Mouse (Mus musculus) T-helper 1 cell (primary cell): ENCODE measurements around the gene Atl2.

ENCODE experiments used
- in situ Hi-C: fragments of 300-600 bp; cut with MboI, MseI; formaldehyde crosslinking; loops from one replicate; pipeline ENCODE4 v1.15.1; 2025; ENCODE audit warnings: high pct_unique_total_duplicates

Atl2 gene

DNA sequence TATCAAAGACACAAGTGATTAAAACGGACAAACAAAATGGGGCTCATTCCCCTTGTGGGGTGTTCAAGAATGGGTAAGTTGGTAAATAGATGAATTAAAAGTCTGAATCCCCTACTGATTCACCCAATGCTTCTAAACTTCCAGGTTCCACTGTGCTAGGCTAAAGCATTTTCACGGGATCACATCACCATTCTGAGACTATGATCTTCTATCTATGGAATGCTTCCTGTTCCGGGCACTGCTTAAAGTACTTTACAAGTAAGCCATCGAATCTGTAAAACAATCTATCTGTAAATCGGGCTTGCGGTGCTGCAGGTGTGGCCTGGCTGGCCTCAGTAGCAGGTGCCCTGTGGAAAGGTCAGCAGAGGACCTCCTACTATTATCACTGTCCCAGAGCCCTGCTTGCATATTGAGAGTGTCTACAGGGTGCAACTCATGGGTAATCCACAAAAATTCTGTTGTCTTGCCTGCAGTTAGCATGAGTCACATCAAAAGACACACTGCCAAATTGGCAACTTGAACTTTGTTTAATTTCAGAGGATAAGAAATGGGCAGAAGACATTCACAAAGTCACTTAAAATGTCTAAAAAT lies 2.3 kb upstream of the Atl2 start:
- in situ Hi-C loops: loop anchor here (10.0 kb wide), 1 partner anchor 287 kb away; no protein-coding TSS in a partner anchor

DNA sequence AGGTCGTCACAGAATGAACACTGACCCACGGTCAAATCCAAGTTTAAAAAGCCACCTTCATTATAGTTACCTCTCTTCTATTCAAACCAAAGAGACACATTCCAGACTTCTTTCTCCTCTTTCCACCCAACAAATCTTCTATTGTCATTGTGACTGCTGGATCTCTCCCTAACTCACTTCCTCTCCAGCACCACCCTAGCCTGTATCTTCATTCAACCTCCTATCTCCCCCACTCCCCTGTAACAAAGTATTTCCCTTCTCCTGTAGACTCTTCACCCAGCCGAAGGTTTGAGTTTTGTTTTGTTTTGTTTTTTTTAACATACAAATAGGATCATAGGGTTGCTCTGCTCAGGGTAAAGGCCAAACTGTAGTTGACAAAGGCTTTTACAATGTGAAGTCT lies 1.7 kb upstream of the Atl2 start:
- in situ Hi-C loops: loop anchor here (10.0 kb wide), 1 partner anchor 287 kb away; no protein-coding TSS in a partner anchor

DNA sequence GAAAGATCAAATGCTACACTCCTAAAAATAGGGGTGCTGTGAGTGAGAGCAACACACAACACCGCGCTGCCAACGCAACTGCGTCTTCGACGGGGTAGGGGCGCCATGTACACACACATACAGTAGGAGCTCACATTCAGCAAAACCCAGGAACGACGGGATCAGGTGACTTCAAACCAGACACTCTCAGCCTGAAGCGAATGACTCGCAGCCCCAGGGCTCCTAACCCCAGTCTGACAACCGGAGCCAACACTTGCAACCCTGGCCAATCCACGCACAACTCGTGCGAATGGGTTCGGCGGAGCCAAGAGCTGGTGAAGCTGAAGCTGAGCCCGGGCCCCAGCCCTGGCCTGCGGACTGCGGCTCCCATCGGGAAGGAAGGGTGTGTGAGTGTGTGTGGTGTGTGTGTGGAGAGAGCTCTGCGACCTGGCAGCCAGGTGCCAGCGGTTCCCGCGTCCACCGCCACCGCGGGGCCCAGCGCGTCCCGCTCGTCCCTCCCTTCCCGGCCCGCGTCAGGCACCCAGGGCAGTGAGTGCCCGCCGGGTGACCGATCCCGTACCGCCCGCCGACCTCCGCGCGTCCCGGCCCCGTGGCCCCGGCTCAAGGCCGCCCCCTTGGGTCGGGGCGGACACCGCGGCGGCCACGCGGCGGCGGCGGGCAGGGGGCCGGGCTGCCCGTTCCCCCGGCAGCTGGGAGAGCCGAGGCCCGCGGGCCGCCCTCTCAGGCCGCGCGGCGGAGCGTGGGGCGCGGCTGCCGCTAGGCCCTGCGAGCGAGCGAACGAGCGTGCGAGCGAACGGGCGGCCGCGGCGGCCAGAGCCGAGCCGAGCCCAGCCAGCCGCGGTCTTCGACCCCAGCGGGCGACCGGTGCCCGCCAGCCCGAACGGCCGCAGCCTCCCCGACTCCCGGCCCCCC lies 696 bp downstream of the Atl2 start:
- in situ Hi-C loops: loop anchor here (10.0 kb wide), 1 partner anchor 290 kb away; no protein-coding TSS in a partner anchor

DNA sequence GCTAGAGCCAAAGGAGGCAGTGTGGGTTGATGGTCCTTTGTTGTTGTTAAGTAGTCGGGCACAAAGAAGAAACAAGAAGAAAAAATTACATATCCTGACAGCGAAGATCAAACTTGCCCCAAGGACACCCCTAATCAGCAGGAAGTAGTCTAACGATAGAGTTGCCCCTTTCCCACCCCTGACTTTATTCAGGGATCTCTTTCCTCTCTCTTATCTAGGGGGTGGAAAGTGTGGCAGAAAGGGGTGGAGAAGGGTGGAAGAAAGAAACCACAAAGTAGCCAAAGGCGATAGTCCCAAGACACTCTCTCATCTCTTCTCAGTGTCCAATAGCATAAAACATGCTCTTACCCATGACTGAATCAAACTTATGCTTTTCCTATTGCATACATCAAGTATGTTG lies 1.9 kb downstream of the Atl2 start:
- in situ Hi-C loops: loop anchor here (10.0 kb wide), 1 partner anchor 291 kb away; no protein-coding TSS in a partner anchor

DNA sequence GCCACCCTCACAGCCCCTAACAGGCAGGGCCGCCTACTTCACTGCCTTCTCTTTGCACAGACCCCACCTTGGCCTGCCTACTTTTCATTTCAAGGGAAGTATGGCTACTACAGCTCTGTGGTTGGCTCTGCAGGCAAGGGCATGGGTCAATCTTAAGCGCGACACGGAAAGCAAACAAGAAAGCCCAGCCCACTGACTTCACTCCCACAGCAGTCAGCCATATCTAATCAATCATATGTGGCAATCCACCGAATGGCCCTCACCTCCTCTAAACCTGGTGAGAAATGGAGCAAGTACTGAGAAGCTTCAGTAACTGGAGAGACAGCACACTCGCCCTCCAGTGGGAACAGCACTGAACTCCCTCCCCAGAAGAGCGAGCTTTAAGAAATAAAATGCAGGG lies 4.0 kb downstream of the Atl2 start:
- in situ Hi-C loops: loop anchor here (10.0 kb wide), 1 partner anchor 293 kb away; no protein-coding TSS in a partner anchor

DNA sequence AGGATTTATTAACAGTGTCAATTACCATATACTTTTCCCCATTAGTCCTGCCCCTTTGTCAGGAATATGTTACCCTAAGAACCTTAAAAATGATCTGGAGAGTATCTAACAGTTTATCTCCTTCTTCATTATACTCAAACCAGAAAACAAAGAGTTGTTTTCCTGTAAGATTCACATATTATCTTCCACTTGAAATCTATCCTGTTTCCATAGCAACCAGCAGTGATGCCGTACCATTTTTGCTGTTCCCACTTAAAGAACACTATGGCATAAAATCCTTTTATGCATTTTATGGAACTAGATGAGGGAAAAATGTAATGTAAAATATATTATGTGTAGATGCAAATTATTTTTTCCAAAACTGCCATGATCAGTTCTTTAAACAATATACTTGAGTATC lies 8.0 kb downstream of the Atl2 start:
- in situ Hi-C loops: no loop called here

DNA sequence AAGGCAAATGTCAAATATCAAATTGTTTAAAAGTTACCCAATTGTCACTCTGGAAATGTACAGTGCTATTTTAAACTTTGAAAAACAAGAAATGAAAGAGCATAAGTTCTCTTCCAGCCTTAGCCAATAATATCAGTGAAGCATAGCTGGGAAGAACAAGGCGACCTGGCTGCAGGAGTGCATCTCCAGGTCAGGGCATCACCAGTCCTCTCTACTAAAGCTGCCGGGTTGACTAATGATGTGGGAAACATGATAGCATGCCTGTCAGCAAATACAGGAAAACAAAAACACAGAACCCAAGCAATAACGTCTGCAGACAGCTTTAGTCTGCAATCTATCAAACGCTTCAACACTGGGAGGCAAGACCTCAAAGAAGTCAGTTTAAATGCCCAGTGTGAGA lies 12.7 kb downstream of the Atl2 start:
- in situ Hi-C loops: no loop called here

DNA sequence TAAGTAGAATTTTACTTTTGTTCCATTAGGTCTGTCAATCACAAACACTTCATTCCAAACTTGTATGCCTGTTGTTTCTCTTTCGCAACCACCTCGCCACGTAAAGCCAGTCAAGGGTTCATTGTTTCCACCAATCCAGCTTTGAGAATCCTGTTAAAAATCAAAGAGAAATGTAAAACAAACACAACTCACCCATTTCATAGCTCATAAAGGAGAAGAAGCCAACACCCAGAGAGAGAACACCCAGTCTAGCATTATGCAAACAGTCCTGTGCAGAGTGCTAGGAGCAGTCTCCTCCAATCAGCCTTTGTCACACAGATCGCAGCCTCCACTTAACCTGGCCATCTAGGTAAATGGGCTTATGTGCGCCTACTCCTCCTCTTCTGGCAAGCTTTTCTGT lies 30.9 kb downstream of the Atl2 start:
- in situ Hi-C loops: no loop called here

DNA sequence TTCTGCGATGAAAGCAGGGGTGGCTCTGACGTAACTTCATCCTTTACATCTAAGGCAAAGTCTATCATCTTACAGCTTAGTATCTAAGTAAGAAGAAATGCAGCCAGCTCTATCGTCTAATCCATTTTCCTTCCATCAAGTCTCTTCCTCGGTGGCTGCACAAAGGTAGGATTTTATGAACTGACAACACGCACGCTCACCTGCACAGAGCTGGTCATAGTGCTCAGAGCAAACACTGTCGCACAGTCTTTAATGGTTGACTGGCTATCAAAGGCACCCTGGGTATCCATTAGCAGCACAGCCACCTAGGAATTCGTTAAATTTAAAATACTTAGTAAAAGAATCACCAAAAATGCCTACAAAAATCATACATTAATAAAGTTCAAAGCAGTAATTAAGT lies 31.4 kb downstream of the Atl2 start:
- in situ Hi-C loops: no loop called here

DNA sequence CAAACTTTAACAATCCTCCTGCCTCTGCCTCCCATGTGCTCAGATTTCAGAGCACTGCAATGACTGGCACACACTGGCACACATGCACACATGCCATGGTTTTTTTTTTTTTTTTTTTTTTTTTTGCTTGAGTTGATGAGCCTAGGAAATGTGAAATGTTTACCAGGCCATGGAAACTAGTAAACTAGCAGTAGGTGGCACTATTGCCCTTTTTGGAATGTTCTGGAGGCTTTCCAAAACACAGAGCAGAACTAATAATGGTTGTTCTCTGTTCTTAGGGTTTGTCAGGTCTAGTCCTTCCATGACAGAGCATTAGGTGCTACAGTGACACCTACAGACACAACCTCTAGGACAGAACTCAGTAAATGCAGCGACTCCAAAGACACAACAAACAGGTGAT lies 33.9 kb downstream of the Atl2 start:
- in situ Hi-C loops: no loop called here

DNA sequence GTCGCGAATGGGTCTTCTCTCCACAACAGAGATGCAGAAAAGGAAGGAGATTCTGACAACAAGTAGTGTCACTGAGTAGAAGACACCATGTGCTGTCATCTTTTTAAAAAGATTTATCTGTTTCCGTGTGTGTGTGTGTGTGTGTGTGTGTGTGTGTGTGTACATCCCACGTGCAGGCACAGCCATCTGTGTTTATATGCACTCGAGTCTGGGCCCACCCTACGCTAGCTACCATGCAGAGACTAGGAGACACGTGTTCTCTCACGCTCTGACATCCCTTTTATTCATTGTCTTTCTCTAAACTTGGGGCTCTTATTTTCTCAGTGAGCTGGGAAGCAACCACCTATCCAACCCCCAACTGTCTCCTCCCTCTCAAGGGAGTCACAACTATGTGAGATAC lies 40.4 kb downstream of the Atl2 start:
- in situ Hi-C loops: no loop called here

DNA sequence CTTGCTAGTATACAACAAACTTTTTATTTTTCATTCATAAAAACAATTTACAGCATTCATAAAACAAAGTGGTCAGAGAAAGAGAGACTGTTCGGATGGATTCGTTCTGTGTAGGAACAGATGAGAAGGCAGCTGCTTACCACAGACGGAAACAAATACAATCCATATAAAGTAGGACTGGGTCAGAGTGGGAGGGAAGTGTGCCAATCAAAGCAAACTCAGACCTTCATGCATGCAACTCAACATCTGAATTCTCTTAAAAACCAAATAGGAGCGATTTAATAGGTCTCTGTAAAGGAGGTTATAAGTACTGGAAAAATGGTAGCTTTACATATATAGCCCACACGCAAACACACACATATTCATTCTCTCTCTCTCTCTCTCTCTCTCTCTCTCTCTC lies 47.5 kb downstream of the Atl2 start:
- in situ Hi-C loops: no loop called here

DNA sequence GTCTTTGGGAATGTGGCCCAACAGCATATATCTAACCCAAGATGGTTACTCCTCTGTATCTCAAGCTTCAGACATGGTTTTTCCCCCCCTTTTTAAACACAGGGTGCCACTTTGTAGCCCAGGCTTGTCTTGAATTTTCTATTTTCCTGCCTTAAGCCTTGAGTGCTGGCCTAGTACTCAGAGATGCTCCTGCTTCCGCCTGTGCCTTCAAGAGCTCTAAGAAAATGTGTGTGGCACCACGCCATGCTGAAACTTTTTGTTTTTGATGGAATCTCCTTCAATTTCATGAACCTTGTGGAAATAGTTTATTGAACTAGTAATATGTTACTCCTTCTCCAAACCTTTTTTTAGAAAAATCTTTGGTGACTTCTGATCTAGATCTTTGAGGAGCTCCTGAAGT lies 49.7 kb downstream of the Atl2 start:
- in situ Hi-C loops: no loop called here

DNA sequence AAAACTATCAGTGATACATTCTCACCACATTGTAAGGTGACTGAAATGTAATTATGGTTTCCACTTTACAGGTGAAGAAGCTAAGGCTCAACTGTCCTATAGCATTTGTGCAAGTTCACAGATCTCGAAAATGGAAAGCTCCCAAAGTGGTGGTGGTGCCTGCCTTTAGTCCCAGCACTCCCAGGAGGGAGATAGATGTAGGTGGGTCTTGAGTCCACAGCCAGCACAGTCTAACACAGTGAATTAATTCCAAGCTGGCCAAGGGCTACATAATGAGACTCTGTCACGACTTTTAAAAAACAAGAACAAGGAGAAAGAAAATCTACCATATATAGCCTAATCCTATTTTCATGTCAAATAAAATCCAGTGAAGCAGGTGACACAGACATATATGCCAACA lies 50.2 kb downstream of the Atl2 start:
- in situ Hi-C loops: no loop called here

DNA sequence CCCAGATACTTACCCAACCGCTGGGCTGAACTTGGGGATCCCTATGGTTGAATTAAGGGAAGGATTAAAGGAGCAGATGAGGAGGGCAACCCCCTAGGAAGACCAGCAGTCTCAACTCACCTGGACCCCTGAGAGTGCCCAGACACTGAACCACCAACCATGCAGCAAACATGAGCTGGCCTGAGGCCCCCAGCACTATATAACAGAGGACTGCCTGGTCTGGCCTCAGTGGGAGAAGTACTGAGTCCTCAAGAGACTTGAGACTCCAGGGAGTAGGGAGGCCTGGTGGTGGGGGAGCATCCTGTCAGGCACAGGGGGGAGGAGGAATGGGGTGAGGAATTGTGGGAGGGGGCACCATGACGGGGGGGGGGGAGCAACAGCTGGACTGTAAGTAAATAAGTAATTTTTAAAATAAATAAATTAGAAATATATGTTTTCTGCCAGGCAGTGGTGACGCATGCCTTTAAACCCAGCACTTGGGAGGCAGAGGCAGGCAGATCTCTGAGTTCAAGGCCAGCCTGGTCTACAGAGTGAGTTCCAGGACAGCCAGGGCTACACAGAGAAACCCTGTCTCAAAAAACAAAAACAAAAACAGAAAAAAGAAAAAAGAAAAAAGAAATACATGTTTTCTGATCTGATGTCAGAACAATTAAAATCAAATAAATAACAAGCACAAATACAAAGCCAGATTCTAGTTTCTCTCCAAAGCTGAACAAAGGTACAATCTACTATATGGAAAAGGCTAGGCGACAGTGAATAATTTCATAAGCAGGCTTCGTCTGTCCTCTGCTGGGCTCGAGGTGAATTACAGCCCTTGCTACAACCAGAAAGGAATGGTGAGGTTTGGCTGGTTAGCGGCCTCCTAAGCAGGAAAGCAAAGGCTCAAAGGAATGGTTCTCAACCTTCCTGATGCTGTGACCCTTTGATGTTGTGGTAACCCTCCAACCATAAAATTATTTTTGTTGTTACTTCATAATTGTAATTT lies 55.4 kb downstream of the Atl2 start:
- in situ Hi-C loops: no loop called here

DNA sequence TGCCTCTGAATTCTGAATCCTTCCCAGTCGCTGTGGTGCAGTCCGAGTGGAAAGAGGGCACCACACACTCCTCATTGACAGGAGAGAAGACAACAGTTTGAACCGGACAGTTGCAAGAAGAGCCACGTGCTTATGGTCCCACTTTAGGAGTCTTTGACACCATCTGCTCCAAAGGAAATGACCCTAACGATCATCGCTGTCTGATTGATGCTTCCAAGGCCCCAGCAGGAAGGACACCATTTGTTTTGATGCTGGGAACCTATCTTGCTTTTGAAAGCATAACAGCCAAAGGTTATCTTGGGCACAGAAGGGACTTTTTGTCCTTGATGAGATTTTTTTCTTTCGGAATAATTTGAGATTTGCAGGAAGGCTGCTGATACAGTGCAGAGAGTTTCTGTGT lies 58.9 kb downstream of the Atl2 start:
- in situ Hi-C loops: loop anchor here (5.0 kb wide), 1 partner anchor 175 kb away; no protein-coding TSS in a partner anchor

DNA sequence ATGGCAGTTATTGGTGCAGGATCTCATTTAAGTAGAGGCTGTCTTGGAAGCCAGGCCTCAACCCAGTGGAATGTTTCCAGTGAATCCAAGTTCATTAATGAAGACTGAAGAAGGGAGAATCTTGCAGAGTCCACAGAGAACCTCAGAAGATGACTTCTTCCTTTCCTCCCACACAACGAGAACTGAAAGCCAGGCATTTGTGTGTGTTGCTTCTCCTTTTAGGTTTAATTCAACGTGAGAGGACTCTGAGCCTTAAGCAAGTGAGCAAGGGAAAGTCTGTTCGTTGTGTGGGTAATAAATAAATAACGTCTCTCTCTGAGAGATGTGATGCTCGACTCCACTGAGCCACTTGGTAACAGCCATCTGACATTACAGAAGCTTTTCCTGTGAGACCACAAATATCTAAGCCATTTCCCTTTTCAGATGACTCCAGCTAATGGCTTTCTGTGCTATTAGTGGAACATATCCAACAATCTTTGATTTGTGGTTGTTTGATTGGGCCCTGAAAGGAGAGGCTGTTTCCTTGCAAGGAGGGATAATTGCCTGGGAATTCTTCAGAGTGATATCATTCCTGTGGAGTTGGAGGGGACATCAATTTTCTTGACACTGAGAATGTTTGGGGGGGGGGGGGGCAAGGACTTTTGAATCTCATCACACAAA lies 60.1 kb downstream of the Atl2 start:
- in situ Hi-C loops: loop anchor here (5.0 kb wide), 1 partner anchor 174 kb away; no protein-coding TSS in a partner anchor

DNA sequence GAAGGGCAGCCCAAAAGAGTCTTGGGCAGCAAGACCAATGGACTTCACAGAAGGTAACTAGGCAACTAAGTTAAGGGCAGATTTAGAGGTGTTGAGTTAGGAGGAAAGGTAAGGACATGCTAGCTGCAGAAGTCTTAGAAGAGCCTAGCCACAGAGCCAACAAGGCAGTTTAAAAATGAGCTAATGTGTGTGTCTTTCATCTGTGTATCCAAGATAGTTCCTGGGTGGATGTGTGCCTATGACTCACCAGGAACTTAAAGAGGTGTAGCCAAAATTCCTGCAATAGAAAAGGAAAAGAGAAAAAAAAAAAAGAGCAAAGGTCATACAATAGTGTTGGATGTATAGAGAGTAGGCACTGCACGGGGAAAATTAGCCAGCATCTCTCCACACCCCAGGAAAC lies 63.6 kb downstream of the Atl2 start:
- in situ Hi-C loops: no loop called here

DNA sequence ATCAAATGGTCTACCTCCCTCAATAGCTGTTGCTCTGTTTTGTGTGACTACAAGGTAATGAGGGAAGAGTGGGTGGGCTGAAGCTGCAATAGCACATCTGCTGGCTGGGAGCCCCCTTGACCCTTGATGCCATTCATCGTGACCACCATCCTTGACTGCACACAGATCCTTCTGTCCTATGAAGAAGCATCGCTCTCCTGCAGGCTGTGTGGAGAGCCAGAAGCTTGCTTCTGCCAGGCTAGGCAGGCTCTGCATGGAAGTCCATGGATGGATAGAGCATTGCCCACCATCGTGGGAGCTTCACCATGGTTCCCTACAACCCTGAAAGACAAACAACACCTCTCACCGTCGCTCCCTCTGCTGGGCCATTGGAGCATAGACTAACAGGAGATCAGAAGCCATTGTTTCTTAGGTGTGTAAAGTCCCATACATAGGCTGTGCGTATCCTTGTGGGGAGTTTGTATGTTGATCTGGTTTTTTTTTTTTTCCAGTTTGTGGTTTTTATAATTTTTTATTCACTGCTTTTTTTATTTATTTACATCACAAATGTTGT lies 69.4 kb downstream of the Atl2 start:
- in situ Hi-C loops: no loop called here

DNA sequence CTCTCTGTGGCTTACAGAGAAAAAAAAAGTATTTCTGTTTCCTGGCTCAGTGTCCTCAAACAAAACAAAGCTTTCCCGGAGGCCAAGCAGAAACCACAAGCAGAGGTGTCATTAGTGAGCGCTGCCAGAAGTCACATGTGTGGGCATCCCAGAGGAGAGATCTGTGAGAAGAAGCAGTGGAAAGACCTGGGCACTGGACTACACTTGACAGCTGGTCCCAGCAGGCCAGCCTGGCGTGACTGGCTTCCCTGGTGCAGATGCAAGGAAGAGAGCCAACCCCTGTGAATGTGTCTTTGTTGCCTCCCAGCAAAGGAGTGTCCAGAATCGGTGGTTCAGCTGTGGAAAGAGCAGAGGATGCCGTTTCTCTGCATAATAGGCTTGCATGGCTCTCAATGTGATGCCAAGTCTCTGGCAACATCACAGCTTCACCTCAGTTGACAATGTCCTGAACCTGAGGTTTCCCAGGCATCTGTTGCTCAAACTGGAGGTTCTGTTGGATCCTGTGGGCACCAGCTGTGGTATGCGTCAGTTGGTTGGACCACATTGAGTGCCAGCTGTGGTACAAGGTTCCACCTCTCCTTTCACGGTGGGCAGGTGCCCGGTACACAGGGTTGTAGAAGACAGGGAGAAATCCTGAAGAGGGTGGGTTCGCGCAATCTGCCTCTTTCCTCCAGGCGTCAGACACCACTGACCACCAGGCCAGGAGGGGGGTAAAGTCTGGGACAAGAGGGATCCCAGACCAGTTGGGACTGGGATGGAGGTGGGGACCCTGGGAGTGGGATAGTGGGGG lies 70.5 kb downstream of the Atl2 start:
- in situ Hi-C loops: no loop called here
